Mouse (Mus musculus) stomach, embryonic 16.5 days (tissue): ENCODE data around the gene Map3k7cl. TPM values are rescaled to one million over a fixed set of nuclear protein-coding genes. Genes with fewer than 3 reads are reported as not detected.

Experiments
- ATAC-seq: fragments of 200-750 bp; cut with Nextera tagmentation; 2 replicates; pipeline ENCODE4 v1.8.0; 2017; ENCODE audit warnings: moderate number of reproducible peaks, moderate TSS enrichment; ENCODE audit not compliant: insufficient read depth, low FRiP score
- H3K27ac ChIP-seq: fragments of 300-500 bp; sonication (generic); 2 replicates; pipeline ENCODE4 v1.5.1; 2014; ENCODE audit warnings: low read length
- H3K27me3 ChIP-seq: fragments of 300-500 bp; sonication (generic); 2 replicates; pipeline ENCODE4 v1.6.1; 2014; ENCODE audit warnings: low read length, control low read depth, mixed read lengths; ENCODE audit not compliant: control insufficient read depth, insufficient read depth
- H3K36me3 ChIP-seq: fragments of 300-500 bp; sonication (generic); 2 replicates; pipeline ENCODE4 v1.6.1; 2014; ENCODE audit warnings: low read length; ENCODE audit not compliant: control insufficient read depth, insufficient read depth
- H3K4me1 ChIP-seq: fragments of 300-500 bp; sonication (generic); 2 replicates; pipeline ENCODE4 v1.6.1; 2014; ENCODE audit warnings: low read length, control low read depth, mixed read lengths; ENCODE audit not compliant: control insufficient read depth, insufficient read depth
- H3K4me2 ChIP-seq: fragments of 300-500 bp; sonication (generic); 2 replicates; pipeline ENCODE4 v1.6.1; 2014; ENCODE audit warnings: low read depth, low read length, mixed read lengths
- H3K4me3 ChIP-seq: fragments of 300-500 bp; sonication (generic); replicated peaks from 2 replicates; pipeline ENCODE4 v1.5.1; 2014; ENCODE audit warnings: mild to moderate bottlenecking, low read length
- H3K9ac ChIP-seq: fragments of 300-500 bp; sonication (generic); 2 replicates; pipeline ENCODE4 v1.6.1; 2014; ENCODE audit warnings: low read length
- H3K9me3 ChIP-seq: fragments of 300-500 bp; sonication (generic); replicated peaks from 2 replicates; pipeline ENCODE4 v1.6.1; 2016; ENCODE audit warnings: low read length, control low read depth; ENCODE audit not compliant: control insufficient read depth
- WGBS: fragments of 180-500 bp; shearing (Covaris S2); extraction: QIAGEN DNeasy Blood & Tissue Kit; methylation state at CpG from one replicate; pipeline ENCODE4 v1.1.7; 2014; 5-methylcytosine and 5-hydroxymethylcytosine counted together
- polyA plus RNA-seq: library from polyadenylated mRNA; unstranded; fragments of >200 nt; fragmentation: Nextera tagmentation; extraction: Ambion mirVana; gene quantifications from 2 replicates; pipeline ENCODE4 v1.2.1, GENCODE M21; 2015

The Map3k7cl gene
- polyA plus RNA-seq, 1 experiment from 2014 or later = 0.59 TPM

DNA sequence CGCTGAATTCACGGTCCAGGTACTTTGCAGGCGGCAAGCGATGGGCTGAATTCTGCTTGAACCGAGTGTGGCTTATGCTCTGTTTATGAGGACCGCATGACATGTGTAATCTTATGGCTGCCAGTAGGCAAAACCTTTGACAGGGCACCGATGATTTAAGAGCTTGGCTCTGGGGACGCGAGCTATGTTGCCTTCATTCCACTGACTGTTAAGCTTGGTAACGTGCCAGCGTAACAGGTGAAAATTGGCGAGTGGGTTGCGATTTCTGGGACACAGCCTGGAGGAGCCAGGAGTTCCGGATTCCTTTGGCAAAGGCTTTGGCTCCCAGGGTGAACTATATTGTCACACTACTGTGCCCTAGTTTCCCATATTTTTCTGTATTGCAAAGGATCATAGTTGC lies 26.3 kb downstream of the Map3k7cl start:
- Histone ChIP-seq H3K4me1 (no peaks in the 10 kb centered on the region), H3K27me3 (no peaks in the 10 kb centered on the region), H3K36me3 (no peaks in the 10 kb centered on the region), H3K4me2 (no peak overlapping the region), H3K4me3 (no peak overlapping the region), H3K27ac (no peak overlapping the region), H3K9me3 (no peaks in the 10 kb centered on the region), H3K9ac (no peak overlapping the region)
- 77% methylated on average over 14 of the region's 14 CpGs for WGBS
- no peak for ATAC-seq

- WGBS = 81% methylated on average over 6 of the region's 6 CpGs
- ATAC-seq = no peak
- Histone ChIP-seq H3K4me3 (no peak overlapping the region), H3K9ac (no peak overlapping the region), H3K27ac (no peak overlapping the region), H3K27me3 (no peaks in the 10 kb centered on the region), H3K36me3 (no peaks in the 10 kb centered on the region), H3K9me3 (no peaks in the 10 kb centered on the region), H3K4me1 (no peaks in the 10 kb centered on the region), H3K4me2 (no peak overlapping the region)
Measured at GRCm38 (mm10) chr16:87582776-87583175, 29.6 kb downstream of the Map3k7cl start.

DNA sequence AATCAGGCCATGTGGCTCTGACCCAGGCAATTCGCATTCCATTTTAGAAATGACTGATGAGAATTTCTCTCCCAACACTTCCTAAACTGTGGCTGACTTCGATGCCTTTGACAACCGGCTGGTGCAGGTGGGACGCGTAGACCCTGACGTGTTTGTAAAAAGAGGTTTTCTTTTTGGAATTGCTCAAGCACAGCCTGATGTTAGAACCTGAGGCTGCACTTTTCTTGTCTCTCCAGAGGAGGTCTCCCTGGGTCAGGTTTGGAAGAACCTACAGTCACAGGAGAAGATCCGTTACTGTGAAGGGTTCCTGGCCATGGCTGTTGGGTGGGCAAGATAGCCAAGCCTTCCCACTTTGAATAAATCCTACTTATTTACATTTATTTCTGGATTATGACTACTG lies 31.5 kb downstream of the Map3k7cl start:
- H3K27me3 ChIP-seq = no peaks in the 10 kb centered on the region
- no peaks in the 10 kb centered on the region for H3K9me3 ChIP-seq
- no peak overlapping the region for H3K27ac ChIP-seq
- H3K4me1 ChIP-seq = no peaks in the 10 kb centered on the region
- ATAC-seq = peak; percentile 66; the same call in 1 of the 2 replicates
- H3K4me2 ChIP-seq = no peak overlapping the region
- H3K36me3 ChIP-seq = no peaks in the 10 kb centered on the region
- no peak overlapping the region for H3K9ac ChIP-seq
- WGBS = 38% methylated on average over 7 of the region's 7 CpGs
- H3K4me3 ChIP-seq = no peak overlapping the region

DNA sequence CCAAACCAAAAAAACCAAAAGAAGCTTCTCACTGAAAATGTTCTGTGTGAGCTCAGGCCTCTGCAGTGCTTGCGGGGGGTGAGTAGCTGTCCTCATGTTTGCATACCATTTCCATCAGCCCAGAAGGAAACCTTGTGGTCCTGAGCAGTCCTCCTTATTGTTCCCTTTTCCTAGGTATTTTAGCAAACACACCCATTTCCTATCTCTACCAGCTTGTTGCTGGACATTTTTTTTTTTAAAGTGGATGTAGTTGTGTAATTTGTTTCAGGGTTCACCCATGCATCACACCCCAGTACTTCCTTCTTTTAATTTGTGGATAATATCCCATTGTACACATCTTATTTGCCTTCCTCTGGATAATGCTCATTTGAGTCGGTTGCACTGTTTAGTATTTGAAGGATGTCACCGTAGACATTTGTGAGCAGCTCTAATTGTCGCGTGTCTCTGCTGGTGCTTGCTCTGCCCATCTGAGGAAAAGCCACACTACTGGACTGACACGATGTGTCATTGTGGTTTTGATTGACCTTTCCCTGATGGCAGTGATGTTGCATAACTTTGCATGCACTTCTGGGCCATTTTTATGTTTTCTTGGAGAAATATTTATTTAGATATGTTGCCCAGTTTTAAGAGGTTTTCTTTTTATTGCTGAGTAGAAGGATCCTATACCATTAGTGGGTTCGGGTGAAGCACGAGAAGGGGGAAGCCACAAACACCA lies 32.6 kb downstream of the Map3k7cl start:
- H3K27ac ChIP-seq = no peak overlapping the region
- no peak overlapping the region for H3K4me3 ChIP-seq
- no peaks in the 10 kb centered on the region for H3K27me3 ChIP-seq
- no peaks in the 10 kb centered on the region for H3K36me3 ChIP-seq
- no peaks in the 10 kb centered on the region for H3K4me1 ChIP-seq
- no peak overlapping the region for H3K4me2 ChIP-seq
- no peaks in the 10 kb centered on the region for H3K9me3 ChIP-seq
- no peak for ATAC-seq
- WGBS = 81% methylated on average over 8 of the region's 8 CpGs
- H3K9ac ChIP-seq = no peak overlapping the region

GRCm38 (mm10) chr16:87587843-87588242 lies 34.7 kb downstream of the Map3k7cl start:
- no peaks in the 10 kb centered on the region for H3K4me1 ChIP-seq
- H3K9me3 ChIP-seq = no peaks in the 10 kb centered on the region
- no peaks in the 10 kb centered on the region for H3K36me3 ChIP-seq
- 87% methylated on average over 8 of the region's 8 CpGs for WGBS
- no peak overlapping the region for H3K4me2 ChIP-seq
- H3K27me3 ChIP-seq = no peaks in the 10 kb centered on the region
- H3K4me3 ChIP-seq = no peak overlapping the region
- no peak overlapping the region for H3K9ac ChIP-seq
- H3K27ac ChIP-seq = no peak overlapping the region
- no peak for ATAC-seq

GRCm38 (mm10) chr16:87594145-87594544 lies 41.0 kb downstream of the Map3k7cl start:
- no peak overlapping the region for H3K27ac ChIP-seq
- no peak overlapping the region for H3K4me2 ChIP-seq
- H3K4me3 ChIP-seq = no peak overlapping the region
- no peaks in the 10 kb centered on the region for H3K36me3 ChIP-seq
- 55% methylated on average over 10 of the region's 10 CpGs for WGBS
- H3K4me1 ChIP-seq = 0 out of 2 replicates have a peak, but pooled peaks cover 8% of the 10 kb centered on the region
- H3K27me3 ChIP-seq = no peaks in the 10 kb centered on the region
- H3K9ac ChIP-seq = no peak overlapping the region
- no peaks in the 10 kb centered on the region for H3K9me3 ChIP-seq
- no peak for ATAC-seq

GRCm38 (mm10) chr16:87595149-87595548 lies 42.0 kb downstream of the Map3k7cl start:
- Histone ChIP-seq H3K36me3 (no peaks in the 10 kb centered on the region), H3K4me2 (no peak overlapping the region), H3K4me1 (peaks cover 11% of the 10 kb centered on the region; the same call in 1 of the 2 replicates), H3K4me3 (no peak overlapping the region), H3K27me3 (no peaks in the 10 kb centered on the region), H3K27ac (no peak overlapping the region), H3K9me3 (no peaks in the 10 kb centered on the region), H3K9ac (no peak overlapping the region)
- ATAC-seq = no peak
- WGBS = 83% methylated on average over 10 of the region's 12 CpGs

- no peak overlapping the region for H3K9ac ChIP-seq
- H3K27me3 ChIP-seq = no peaks in the 10 kb centered on the region
- no peak overlapping the region for H3K4me3 ChIP-seq
- H3K4me1 ChIP-seq = peaks cover 17% of the 10 kb centered on the region
- 0 out of 2 replicates have a peak overlapping the region, but pooled peaks have one; percentile 3 for H3K4me2 ChIP-seq
- ATAC-seq = peak; percentile 52; the same call in 1 of the 2 replicates
- 35% methylated on average over 17 of the region's 17 CpGs for WGBS
- H3K9me3 ChIP-seq = no peaks in the 10 kb centered on the region
- H3K36me3 ChIP-seq = no peaks in the 10 kb centered on the region
- peak overlapping the region; percentile 47 for H3K27ac ChIP-seq
Measured at GRCm38 (mm10) chr16:87602717-87603526, 49.8 kb downstream of the Map3k7cl start.

DNA sequence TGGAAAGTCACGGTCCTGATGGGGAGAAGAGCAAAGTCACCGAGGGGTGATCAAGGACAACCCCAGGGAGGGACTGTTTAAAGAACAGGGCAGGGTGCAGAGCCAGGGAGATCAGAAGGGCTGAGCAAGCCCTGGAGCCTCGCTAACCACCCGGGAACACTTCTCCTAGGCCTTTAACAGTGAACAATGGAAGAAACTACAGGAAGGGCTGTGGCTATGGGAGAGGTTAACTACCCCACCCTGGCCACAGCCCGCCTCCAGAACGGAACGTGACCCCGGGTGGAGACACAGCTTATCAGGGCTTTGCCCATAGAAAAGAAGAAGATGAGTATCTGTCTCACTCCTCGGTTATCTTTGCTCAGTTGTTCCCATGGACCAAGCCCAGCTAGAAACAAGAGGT lies 50.9 kb downstream of the Map3k7cl start:
- ATAC-seq = no peak
- Histone ChIP-seq H3K9me3 (no peaks in the 10 kb centered on the region), H3K4me1 (peaks cover 12% of the 10 kb centered on the region), H3K4me3 (no peak overlapping the region), H3K36me3 (no peaks in the 10 kb centered on the region), H3K27ac (no peak overlapping the region), H3K27me3 (no peaks in the 10 kb centered on the region), H3K4me2 (no peak overlapping the region), H3K9ac (no peak overlapping the region)
- 63% methylated on average over 9 of the region's 9 CpGs for WGBS
